Mouse (Mus musculus) limb, embryonic 13.5 days (tissue): ENCODE data around the gene Otulinl. TPM values are rescaled to one million over a fixed set of nuclear protein-coding genes. Genes with fewer than 3 reads are reported as not detected.
A peak's percentile ranks its signal among the peaks of the same experiment; 100 is the strongest.

Experiments
- ATAC-seq: fragments of 200-750 bp; cut with Nextera tagmentation; 2 replicates; pipeline ENCODE4 v1.8.0; 2017; ENCODE audit warnings: low read depth, moderate number of reproducible peaks, moderate TSS enrichment; ENCODE audit not compliant: low FRiP score
- H3K27ac ChIP-seq: fragments of 300-500 bp; sonication (generic); 2 replicates; pipeline ENCODE4 v1.5.1; 2015; ENCODE audit warnings: inconsistent platforms, mild to moderate bottlenecking, moderate library complexity
- H3K27me3 ChIP-seq: fragments of 300-500 bp; sonication (generic); 2 replicates; pipeline ENCODE4 v1.6.1; 2015; ENCODE audit warnings: mild to moderate bottlenecking, inconsistent platforms
- H3K36me3 ChIP-seq: fragments of 300-500 bp; sonication (generic); 2 replicates; pipeline ENCODE4 v1.6.1; 2015; ENCODE audit warnings: inconsistent platforms, mild to moderate bottlenecking, moderate library complexity
- H3K4me1 ChIP-seq: fragments of 300-500 bp; sonication (generic); 2 replicates; pipeline ENCODE4 v1.6.1; 2015; ENCODE audit warnings: inconsistent platforms
- H3K4me2 ChIP-seq: fragments of 300-500 bp; sonication (generic); replicated peaks from 2 replicates; pipeline ENCODE4 v1.6.1; 2015; ENCODE audit warnings: inconsistent platforms, mild to moderate bottlenecking, moderate library complexity
- H3K4me3 ChIP-seq: fragments of 300-500 bp; sonication (generic); 2 replicates; pipeline ENCODE4 v1.5.1; 2015; ENCODE audit warnings: moderate library complexity, mild to moderate bottlenecking, inconsistent platforms
- H3K9ac ChIP-seq: fragments of 300-500 bp; sonication (generic); 2 replicates; pipeline ENCODE4 v1.6.1; 2015; ENCODE audit warnings: mild to moderate bottlenecking, inconsistent platforms
- H3K9me3 ChIP-seq: fragments of 300-500 bp; sonication (generic); 2 replicates; pipeline ENCODE4 v1.6.1; 2016; ENCODE audit warnings: inconsistent platforms
- WGBS: fragments of 180-500 bp; shearing (Covaris S2); methylation state at CpG from one replicate; pipeline ENCODE4 v1.1.7; 2015; 5-methylcytosine and 5-hydroxymethylcytosine counted together
- polyA plus RNA-seq: library from polyadenylated mRNA; unstranded; fragments of >200 nt; fragmentation: Nextera tagmentation; extraction: Ambion mirVana; gene quantifications from 2 replicates; pipeline ENCODE4 v1.2.1, GENCODE M21; 2015

Gene Otulinl
- polyA plus RNA-seq, 1 experiment from 2014 or later, result 17.2 TPM

- no peaks in the 10 kb centered on the region for H3K27me3 ChIP-seq
- WGBS, result 91% methylated on average over 8 of the region's 8 CpGs
- no peak overlapping the region for H3K9ac ChIP-seq
- no peak overlapping the region for H3K4me2 ChIP-seq
- H3K9me3 ChIP-seq, result no peaks in the 10 kb centered on the region
- no peaks in the 10 kb centered on the region for H3K36me3 ChIP-seq
- no peaks in the 10 kb centered on the region for H3K4me1 ChIP-seq
- H3K4me3 ChIP-seq, result no peak overlapping the region
- no peak overlapping the region for H3K27ac ChIP-seq
- ATAC-seq, result no peak
Observed at GRCm38 (mm10) chr15:27646665-27647064, 34.7 kb downstream of the Otulinl start.

GRCm38 (mm10) chr15:27645250-27645649, 36.1 kb downstream of the Otulinl start:
- 74% methylated on average over 3 of the region's 3 CpGs for WGBS
- no peak overlapping the region for H3K27ac ChIP-seq
- H3K9me3 ChIP-seq, result no peaks in the 10 kb centered on the region
- H3K9ac ChIP-seq, result no peak overlapping the region
- no peak for ATAC-seq
- H3K4me2 ChIP-seq, result no peak overlapping the region
- H3K36me3 ChIP-seq, result no peaks in the 10 kb centered on the region
- H3K4me1 ChIP-seq, result no peaks in the 10 kb centered on the region
- H3K27me3 ChIP-seq, result no peaks in the 10 kb centered on the region
- H3K4me3 ChIP-seq, result no peak overlapping the region

GRCm38 (mm10) chr15:27642895-27643294, 38.5 kb downstream of the Otulinl start:
- 82% methylated on average over 3 of the region's 3 CpGs for WGBS
- H3K9me3 ChIP-seq, result no peaks in the 10 kb centered on the region
- H3K4me3 ChIP-seq, result no peak overlapping the region
- no peak for ATAC-seq
- H3K27ac ChIP-seq, result no peak overlapping the region
- no peaks in the 10 kb centered on the region for H3K4me1 ChIP-seq
- no peaks in the 10 kb centered on the region for H3K36me3 ChIP-seq
- H3K27me3 ChIP-seq, result no peaks in the 10 kb centered on the region
- H3K9ac ChIP-seq, result no peak overlapping the region
- no peak overlapping the region for H3K4me2 ChIP-seq

GRCm38 (mm10) chr15:27641171-27641570, 40.2 kb downstream of the Otulinl start:
- 63% methylated on average over 12 of the region's 12 CpGs for WGBS
- H3K4me1 ChIP-seq, result no peaks in the 10 kb centered on the region
- H3K4me3 ChIP-seq, result no peak overlapping the region
- no peak for ATAC-seq
- no peaks in the 10 kb centered on the region for H3K27me3 ChIP-seq
- no peaks in the 10 kb centered on the region for H3K9me3 ChIP-seq
- no peak overlapping the region for H3K4me2 ChIP-seq
- no peaks in the 10 kb centered on the region for H3K36me3 ChIP-seq
- no peak overlapping the region for H3K27ac ChIP-seq
- no peak overlapping the region for H3K9ac ChIP-seq

GRCm38 (mm10) chr15:27633941-27634900, 47.2 kb downstream of the Otulinl start:
- Histone ChIP-seq H3K4me3 (no peak overlapping the region), H3K27ac (no peak overlapping the region), H3K4me1 (peaks cover 13% of the 10 kb centered on the region), H3K27me3 (no peaks in the 10 kb centered on the region), H3K9ac (no peak overlapping the region), H3K9me3 (no peaks in the 10 kb centered on the region), H3K4me2 (no peak overlapping the region), H3K36me3 (no peaks in the 10 kb centered on the region)
- 77% methylated on average over 8 of the region's 8 CpGs for WGBS
- ATAC-seq, result no peak

- no peaks in the 10 kb centered on the region for H3K9me3 ChIP-seq
- peak within 1 kb of the TSS; percentile 89 for H3K4me2 ChIP-seq
- H3K9ac ChIP-seq, result peak within 1 kb of the TSS; percentile 85
- peak; percentile 99 for ATAC-seq
- WGBS, result 5% methylated on average over 52 of the region's 56 CpGs
- H3K36me3 ChIP-seq, result peaks cover 9% of the 10 kb centered on the region
- H3K27me3 ChIP-seq, result no peaks in the 10 kb centered on the region
- H3K4me3 ChIP-seq, result peak within 1 kb of the TSS; percentile 88
- peak within 1 kb of the TSS; percentile 61; the same call in 1 of the 2 replicates for H3K27ac ChIP-seq
- H3K4me1 ChIP-seq, result peaks cover 23% of the 10 kb centered on the region
Observed at GRCm38 (mm10) chr15:27630601-27631383, 50.6 kb downstream of the Otulinl start, which contains the start of gene Otulin. Otulin (minus strand) TSS chr15:27630693.

GRCm38 (mm10) chr15:27629800-27630600, 51.4 kb downstream of the Otulinl start:
- Histone ChIP-seq H3K27me3 (no peaks in the 10 kb centered on the region), H3K9me3 (no peaks in the 10 kb centered on the region), H3K36me3 (peaks cover 14% of the 10 kb centered on the region), H3K4me2 (peak overlapping the region; percentile 89), H3K4me3 (peak overlapping the region; percentile 88), H3K27ac (0 out of 2 replicates have a peak overlapping the region, but pooled peaks have one; percentile 10), H3K9ac (peak overlapping the region; percentile 85), H3K4me1 (peaks cover 23% of the 10 kb centered on the region)
- peak; percentile 75; the same call in 1 of the 2 replicates for ATAC-seq
- WGBS, result 2% methylated on average over 45 of the region's 53 CpGs

GRCm38 (mm10) chr15:27629046-27629445, 52.3 kb downstream of the Otulinl start:
- peak overlapping the region; percentile 50 for H3K9ac ChIP-seq
- H3K36me3 ChIP-seq, result peaks cover 14% of the 10 kb centered on the region
- peak overlapping the region; percentile 89 for H3K4me2 ChIP-seq
- peaks cover 23% of the 10 kb centered on the region for H3K4me1 ChIP-seq
- H3K27ac ChIP-seq, result no peak overlapping the region
- H3K4me3 ChIP-seq, result peak overlapping the region; percentile 88; the same call in 1 of the 2 replicates
- H3K9me3 ChIP-seq, result no peaks in the 10 kb centered on the region
- no peak for ATAC-seq
- 83% methylated on average over 4 of the region's 4 CpGs for WGBS
- no peaks in the 10 kb centered on the region for H3K27me3 ChIP-seq

- Histone ChIP-seq H3K27ac (no peak overlapping the region), H3K9ac (no peak overlapping the region), H3K4me1 (peaks cover 23% of the 10 kb centered on the region), H3K4me3 (no peak overlapping the region), H3K27me3 (no peaks in the 10 kb centered on the region), H3K9me3 (no peaks in the 10 kb centered on the region), H3K36me3 (peaks cover 19% of the 10 kb centered on the region), H3K4me2 (no peak overlapping the region)
- WGBS, result 93% methylated on average over 9 of the region's 9 CpGs
- ATAC-seq, result no peak
Observed at GRCm38 (mm10) chr15:27627794-27628193, 53.6 kb downstream of the Otulinl start.

- 95% methylated on average over 1 of the region's 1 CpGs for WGBS
- Histone ChIP-seq H3K4me1 (peaks cover 21% of the 10 kb centered on the region), H3K36me3 (peaks cover 27% of the 10 kb centered on the region), H3K4me3 (no peak overlapping the region), H3K27ac (no peak overlapping the region), H3K4me2 (no peak overlapping the region), H3K27me3 (no peaks in the 10 kb centered on the region), H3K9ac (no peak overlapping the region), H3K9me3 (no peaks in the 10 kb centered on the region)
- no peak for ATAC-seq
Observed at GRCm38 (mm10) chr15:27626314-27626713, 55.1 kb downstream of the Otulinl start.

GRCm38 (mm10) chr15:27625890-27626255, 55.5 kb downstream of the Otulinl start:
- ATAC-seq, result no peak
- 90% methylated on average over 10 of the region's 10 CpGs for WGBS
- Histone ChIP-seq H3K4me1 (peaks cover 17% of the 10 kb centered on the region), H3K36me3 (peaks cover 32% of the 10 kb centered on the region), H3K9ac (no peak overlapping the region), H3K27me3 (no peaks in the 10 kb centered on the region), H3K4me2 (no peak overlapping the region), H3K9me3 (no peaks in the 10 kb centered on the region), H3K27ac (no peak overlapping the region), H3K4me3 (no peak overlapping the region)
